Mouse (Mus musculus) kidney, postnatal 0 days (tissue): ENCODE measurements around the gene Trappc10. TPM values are rescaled to one million over a fixed set of nuclear protein-coding genes. Genes with fewer than 3 reads are reported as not detected.
A peak's percentile ranks its signal among the peaks of the same experiment; 100 is the strongest.

ENCODE experiments used
- ATAC-seq: fragments of 200-750 bp; cut with Nextera tagmentation; replicated peaks from 2 replicates; pipeline ENCODE4 v1.8.0; 2017; ENCODE audit warnings: low read depth, moderate number of reproducible peaks, moderate TSS enrichment, moderate library complexity; ENCODE audit not compliant: low FRiP score
- DNase-seq: peaks from one replicate; pipeline ENCODE4 v3.0.0-alpha.2; 2016; ENCODE audit warnings: low spot score
- H3K27ac ChIP-seq: fragments of 300-500 bp; sonication (generic); 2 replicates; pipeline ENCODE4 v1.5.1; 2014; ENCODE audit warnings: mild to moderate bottlenecking
- H3K27me3 ChIP-seq: fragments of 300-500 bp; sonication (generic); 2 replicates; pipeline ENCODE4 v1.6.1; 2014; ENCODE audit warnings: low read length, mixed read lengths; ENCODE audit not compliant: insufficient read depth
- H3K36me3 ChIP-seq: fragments of 300-500 bp; sonication (generic); 2 replicates; pipeline ENCODE4 v1.6.1; 2014; ENCODE audit warnings: low read length, mixed read lengths; ENCODE audit not compliant: insufficient read depth
- H3K4me1 ChIP-seq: fragments of 300-500 bp; sonication (generic); replicated peaks from 2 replicates; pipeline ENCODE4 v1.6.1; 2014; ENCODE audit warnings: antibody characterized with exemption, low read length, mixed read lengths; ENCODE audit not compliant: insufficient read depth
- H3K4me2 ChIP-seq: fragments of 300-500 bp; sonication (generic); 2 replicates; pipeline ENCODE4 v1.6.1; 2014; ENCODE audit warnings: mild to moderate bottlenecking, low read length, moderate library complexity, mixed read lengths
- H3K4me3 ChIP-seq: fragments of 300-500 bp; sonication (generic); replicated peaks from 2 replicates; pipeline ENCODE4 v1.5.1; 2014; ENCODE audit warnings: low read depth, low read length
- H3K9ac ChIP-seq: fragments of 300-500 bp; sonication (generic); 2 replicates; pipeline ENCODE4 v1.6.1; 2014; ENCODE audit warnings: low read depth, low read length
- H3K9me3 ChIP-seq: fragments of 300-500 bp; sonication (generic); replicated peaks from 2 replicates; pipeline ENCODE4 v1.6.1; 2016; ENCODE audit warnings: low read length, inconsistent platforms, mixed read lengths
- CTCF ChIP-seq: IDR thresholded peaks from 2 replicates; pipeline ENCODE4 v1.5.1; 2016; ENCODE audit warnings: antibody characterized with exemption, low read depth, mild to moderate bottlenecking, moderate library complexity
- WGBS: fragments of 180-500 bp; shearing (Covaris S2); extraction: QIAGEN DNeasy Blood & Tissue Kit; methylation state at CpG from one replicate; pipeline ENCODE4 v1.1.7; 2014; 5-methylcytosine and 5-hydroxymethylcytosine counted together
- polyA plus RNA-seq: library from polyadenylated mRNA; unstranded; fragments of >200 nt; fragmentation: Nextera tagmentation; extraction: Ambion mirVana; gene quantifications from 2 replicates; pipeline ENCODE4 v1.2.1, GENCODE M21; 2015

Trappc10 gene
- polyA plus RNA-seq, 1 experiment from 2014 or later, result 21.9 TPM

GRCm38 (mm10) chr10:78287465-78288132 is 43.2 kb upstream of the Trappc10 start:
- Histone ChIP-seq H3K9me3 (no peaks in the 10 kb centered on the region), H3K9ac (no peak overlapping the region), H3K27me3 (no peaks in the 10 kb centered on the region), H3K4me3 (no peak overlapping the region), H3K4me1 (peaks cover 8% of the 10 kb centered on the region), H3K36me3 (peaks cover 35% of the 10 kb centered on the region), H3K4me2 (no peak overlapping the region), H3K27ac (0 out of 2 replicates have a peak overlapping the region, but pooled peaks have one; percentile 13)
- no peak for TF ChIP-seq CTCF
- ATAC-seq, result peak; percentile 42; the same call in 1 of the 2 replicates
- no peak for DNase-seq
- 74% methylated on average over 22 of the region's 22 CpGs for WGBS

GRCm38 (mm10) chr10:78285959-78286358 is 41.5 kb upstream of the Trappc10 start:
- DNase-seq (no peak), ATAC-seq (no peak)
- Histone ChIP-seq H3K4me1 (no peaks in the 10 kb centered on the region), H3K36me3 (peaks cover 48% of the 10 kb centered on the region), H3K4me2 (no peak overlapping the region), H3K9me3 (no peaks in the 10 kb centered on the region), H3K4me3 (no peak overlapping the region), H3K9ac (no peak overlapping the region), H3K27me3 (no peaks in the 10 kb centered on the region), H3K27ac (no peak overlapping the region)
- 83% methylated on average over 4 of the region's 4 CpGs for WGBS
- no peak for TF ChIP-seq CTCF

- no peaks in the 10 kb centered on the region for H3K9me3 ChIP-seq
- ATAC-seq (no peak), DNase-seq (no peak)
- peaks cover 48% of the 10 kb centered on the region for H3K36me3 ChIP-seq
- 83% methylated on average over 6 of the region's 6 CpGs for WGBS
- no peak overlapping the region for H3K27ac ChIP-seq
- no peak for TF ChIP-seq CTCF
- H3K9ac ChIP-seq, result no peak overlapping the region
- no peaks in the 10 kb centered on the region for H3K27me3 ChIP-seq
- no peak overlapping the region for H3K4me2 ChIP-seq
- H3K4me3 ChIP-seq, result no peak overlapping the region
- H3K4me1 ChIP-seq, result 0 out of 2 replicates have a peak, but pooled peaks cover 3% of the 10 kb centered on the region
Measured at GRCm38 (mm10) chr10:78285409-78285808, 41.0 kb upstream of the Trappc10 start.

GRCm38 (mm10) chr10:78284812-78285211 is 40.4 kb upstream of the Trappc10 start:
- H3K9me3 ChIP-seq, result no peaks in the 10 kb centered on the region
- TF ChIP-seq CTCF, result no peak
- no peak for ATAC-seq
- H3K4me1 ChIP-seq, result 0 out of 2 replicates have a peak, but pooled peaks cover 6% of the 10 kb centered on the region
- peaks cover 48% of the 10 kb centered on the region for H3K36me3 ChIP-seq
- H3K27me3 ChIP-seq, result no peaks in the 10 kb centered on the region
- no peak overlapping the region for H3K4me2 ChIP-seq
- H3K27ac ChIP-seq, result no peak overlapping the region
- no peak overlapping the region for H3K9ac ChIP-seq
- no peak for DNase-seq
- H3K4me3 ChIP-seq, result no peak overlapping the region
- WGBS, result 77% methylated on average over 12 of the region's 12 CpGs

- H3K36me3 ChIP-seq, result peaks cover 54% of the 10 kb centered on the region
- WGBS, result 97% methylated on average over 4 of the region's 4 CpGs
- no peak overlapping the region for H3K4me2 ChIP-seq
- no peak overlapping the region for H3K4me3 ChIP-seq
- no peak for ATAC-seq
- TF ChIP-seq CTCF, result no peak
- no peaks in the 10 kb centered on the region for H3K9me3 ChIP-seq
- H3K9ac ChIP-seq, result no peak overlapping the region
- H3K27me3 ChIP-seq, result no peaks in the 10 kb centered on the region
- no peak for DNase-seq
- H3K4me1 ChIP-seq, result 0 out of 2 replicates have a peak, but pooled peaks cover 6% of the 10 kb centered on the region
- no peak overlapping the region for H3K27ac ChIP-seq
Measured at GRCm38 (mm10) chr10:78282411-78282810, 38.0 kb upstream of the Trappc10 start.

GRCm38 (mm10) chr10:78280486-78280885 is 36.0 kb upstream of the Trappc10 start:
- no peak overlapping the region for H3K9ac ChIP-seq
- 50% methylated on average over 9 of the region's 9 CpGs for WGBS
- DNase-seq, result no peak
- H3K27me3 ChIP-seq, result no peaks in the 10 kb centered on the region
- H3K9me3 ChIP-seq, result no peaks in the 10 kb centered on the region
- no peak overlapping the region for H3K4me3 ChIP-seq
- H3K27ac ChIP-seq, result peak overlapping the region; percentile 60; the same call in 1 of the 2 replicates
- H3K36me3 ChIP-seq, result peaks cover 54% of the 10 kb centered on the region; the same call in 1 of the 2 replicates
- ATAC-seq, result peak; percentile 57; the same call in 1 of the 2 replicates
- 0 out of 2 replicates have a peak, but pooled peaks cover 6% of the 10 kb centered on the region for H3K4me1 ChIP-seq
- H3K4me2 ChIP-seq, result no peak overlapping the region
- no peak for TF ChIP-seq CTCF
